Mouse (Mus musculus) cortical plate, adult 2 months (tissue): ENCODE measurements at regions not wholly inside any gene's neighbourhood (a gene's known extent, or its start where the extent isn't known, plus 50 kb on each side); places are given as distances from the start of the nearest gene placed in this dataset.

ENCODE experiments used
- CTCF ChIP-seq: fragments of 200-500 bp; IDR thresholded peaks from 2 replicates; pipeline ENCODE4 v1.5.1; 2011; ENCODE audit warnings: mild to moderate bottlenecking, control low read depth, low read length; ENCODE audit not compliant: insufficient read depth; ENCODE audit errors: extremely low read depth
- POLR2A ChIP-seq: fragments of 200-500 bp; IDR thresholded peaks from 2 replicates; pipeline ENCODE4 v1.6.1; 2011; ENCODE audit warnings: mild to moderate bottlenecking, low read length, control low read depth; ENCODE audit not compliant: insufficient read depth; ENCODE audit errors: extremely low read depth

GRCm38 (mm10) chr5:74920490-74920889 is 124.1 kb downstream of the Chic2 start:
- TF ChIP-seq CTCF (no peak), POLR2A (no peak)
